Mouse (Mus musculus): Measurements from ENCODE around the gene RPS10-NUDT3.

The RPS10-NUDT3 gene

DNA sequence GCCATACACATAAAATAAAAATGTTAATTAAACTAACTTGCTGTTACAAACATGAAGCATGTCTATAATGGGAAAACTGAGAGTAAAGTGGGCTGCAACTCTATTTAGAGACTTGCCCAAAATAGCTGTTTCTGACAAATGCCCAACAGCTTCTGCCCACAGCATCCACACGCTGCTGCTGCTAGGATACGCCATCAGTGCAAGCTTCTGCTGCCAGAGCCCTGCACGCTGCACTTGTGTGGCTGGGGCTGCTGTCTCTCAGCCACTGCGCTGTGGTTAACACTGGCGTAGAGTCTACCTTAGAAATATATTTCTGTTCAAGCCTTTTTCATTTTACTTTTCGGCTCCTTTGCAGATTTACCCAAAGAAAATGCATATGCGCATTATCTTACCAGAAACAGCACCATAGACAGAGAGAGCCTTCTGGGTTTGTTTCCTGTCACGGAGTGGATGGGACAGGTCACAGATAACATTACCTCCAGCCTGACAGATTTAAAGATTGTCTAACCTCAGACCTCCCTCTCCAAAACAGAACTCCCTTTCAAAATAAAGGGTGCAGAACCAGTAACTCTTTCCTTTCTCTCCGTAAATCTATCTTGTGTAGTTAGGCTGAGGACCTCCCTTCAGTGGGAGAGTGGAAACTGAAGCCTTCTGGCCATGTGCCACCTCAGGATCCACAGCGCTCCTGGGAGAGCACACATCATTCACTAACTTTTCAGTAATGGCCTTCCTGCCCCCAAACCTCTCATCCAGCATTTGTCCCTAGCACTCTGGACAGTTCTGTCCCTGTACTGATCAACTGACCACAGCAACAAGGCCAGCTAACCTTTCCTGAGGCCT, 24.1 kb downstream of the RPS10-NUDT3 start:
- DNase-seq (ENCODE audit: low spot score in 2 of 2): no peak

DNA sequence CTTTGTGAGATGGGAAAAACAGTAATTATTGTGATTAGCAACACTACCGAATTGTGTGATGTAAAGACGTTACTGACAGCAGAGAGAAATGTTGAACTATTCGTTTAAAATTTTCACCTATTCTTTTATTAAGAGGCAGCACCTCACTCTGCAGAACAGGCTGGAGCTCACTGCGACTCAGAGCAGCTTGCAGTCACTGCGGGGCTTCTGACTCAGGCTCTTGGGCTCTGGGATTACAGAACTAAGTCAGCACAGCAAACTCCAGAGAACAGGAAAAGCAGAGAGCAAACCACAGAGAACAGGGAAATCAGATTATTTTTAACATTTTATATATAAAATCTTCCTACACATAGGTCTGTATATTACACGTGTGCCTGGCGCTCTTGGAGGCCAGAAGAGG, 25.4 kb downstream of the RPS10-NUDT3 start:
- no peak for DNase-seq (ENCODE audit: low spot score in 2 of 2)

DNA sequence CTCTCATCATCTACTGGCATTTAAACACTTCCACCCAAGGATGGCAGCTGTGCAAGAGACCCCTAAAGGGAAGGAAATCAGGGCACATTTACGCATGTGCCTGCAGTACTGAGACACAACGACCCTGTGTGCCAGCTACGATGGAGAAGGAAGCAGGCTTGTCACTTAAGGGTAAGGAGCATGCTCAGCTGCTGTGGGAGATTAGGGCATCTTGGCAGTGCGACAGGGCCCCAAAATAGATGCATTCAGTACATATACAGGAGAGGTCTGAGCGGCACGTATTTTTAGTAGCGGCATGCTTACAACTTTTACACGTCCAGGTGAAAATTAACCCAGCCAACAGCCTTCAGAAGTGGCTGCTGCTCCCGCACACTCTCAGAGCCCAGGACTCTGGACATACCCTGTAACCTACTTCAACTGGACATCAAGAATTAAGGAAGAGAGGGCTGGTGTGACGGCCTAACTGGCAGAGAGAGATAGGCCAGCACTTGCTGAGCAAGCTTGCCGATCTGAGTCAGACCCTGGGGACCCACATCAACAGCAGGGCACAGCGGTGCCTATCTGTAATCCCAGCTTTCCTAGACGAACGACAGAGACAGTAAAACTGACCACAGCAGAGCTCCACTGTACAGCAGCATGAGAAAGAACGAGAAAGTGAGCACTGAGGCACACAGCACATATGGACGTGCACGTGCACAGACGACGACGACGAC, 31.3 kb downstream of the RPS10-NUDT3 start:
- peak; percentile 66 to 77 for DNase-seq (ENCODE audit: low spot score in 2 of 2)

DNA sequence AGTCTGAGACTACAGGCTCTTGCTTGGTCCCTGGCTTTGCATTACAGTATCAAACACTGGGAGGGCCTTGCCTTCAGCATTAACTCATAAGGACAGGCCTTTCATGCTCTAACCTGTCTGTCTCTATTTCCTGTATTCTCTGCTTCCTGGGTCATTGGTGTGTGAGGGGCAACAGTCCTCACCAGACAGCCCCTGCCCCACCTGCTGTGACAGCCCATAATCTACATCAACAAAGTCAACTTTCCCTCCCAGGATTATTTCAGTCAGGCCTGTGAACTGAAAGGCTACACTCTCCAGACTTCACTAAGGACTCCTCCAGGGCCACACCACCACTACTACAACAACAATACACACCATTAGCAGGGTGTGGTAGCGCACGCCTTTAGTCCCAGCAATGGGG, 32.0 kb downstream of the RPS10-NUDT3 start:
- DNase-seq (ENCODE audit: low spot score in 2 of 2): no peak

DNA sequence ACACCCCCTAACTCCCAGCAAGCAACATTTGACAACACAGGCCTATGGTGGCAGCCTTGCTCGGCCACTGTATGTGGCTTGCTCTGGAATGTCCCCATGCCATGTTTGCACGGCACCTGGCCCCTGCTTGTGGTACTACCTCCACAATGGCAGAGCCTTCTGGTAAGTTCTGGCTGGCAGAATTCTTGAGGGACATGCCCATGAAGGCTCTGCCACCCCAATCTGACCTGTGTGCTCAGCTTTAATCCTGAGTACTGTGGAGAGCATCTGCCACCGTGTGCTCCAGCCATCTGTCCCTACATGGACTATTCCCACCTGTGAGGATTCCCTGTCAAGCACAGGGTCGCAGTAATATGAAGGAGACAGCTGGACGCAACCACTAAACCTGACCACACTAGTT, 34.2 kb downstream of the RPS10-NUDT3 start:
- DNase-seq (ENCODE audit: low spot score in 2 of 2): no peak

DNA sequence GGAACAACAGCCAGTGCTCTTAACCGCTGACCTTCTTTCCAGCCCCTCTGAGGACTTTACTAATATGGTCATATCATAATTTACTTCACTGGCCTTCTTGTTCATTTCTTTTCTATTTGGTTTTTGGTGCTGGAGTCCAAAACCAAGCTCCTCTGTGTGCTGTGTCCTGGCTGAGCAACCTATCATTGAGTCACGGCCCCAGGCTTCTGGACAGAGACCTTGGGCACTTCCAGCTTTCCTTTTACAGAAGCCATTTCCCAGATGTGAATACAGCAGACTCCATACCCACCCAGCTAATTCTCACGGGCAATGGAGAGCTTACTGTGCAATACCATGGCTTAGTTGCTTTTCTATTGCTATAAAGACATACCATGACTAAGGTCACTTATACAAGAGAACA, 34.7 kb downstream of the RPS10-NUDT3 start:
- DNase-seq (ENCODE audit: low spot score in 2 of 2): no peak

DNA sequence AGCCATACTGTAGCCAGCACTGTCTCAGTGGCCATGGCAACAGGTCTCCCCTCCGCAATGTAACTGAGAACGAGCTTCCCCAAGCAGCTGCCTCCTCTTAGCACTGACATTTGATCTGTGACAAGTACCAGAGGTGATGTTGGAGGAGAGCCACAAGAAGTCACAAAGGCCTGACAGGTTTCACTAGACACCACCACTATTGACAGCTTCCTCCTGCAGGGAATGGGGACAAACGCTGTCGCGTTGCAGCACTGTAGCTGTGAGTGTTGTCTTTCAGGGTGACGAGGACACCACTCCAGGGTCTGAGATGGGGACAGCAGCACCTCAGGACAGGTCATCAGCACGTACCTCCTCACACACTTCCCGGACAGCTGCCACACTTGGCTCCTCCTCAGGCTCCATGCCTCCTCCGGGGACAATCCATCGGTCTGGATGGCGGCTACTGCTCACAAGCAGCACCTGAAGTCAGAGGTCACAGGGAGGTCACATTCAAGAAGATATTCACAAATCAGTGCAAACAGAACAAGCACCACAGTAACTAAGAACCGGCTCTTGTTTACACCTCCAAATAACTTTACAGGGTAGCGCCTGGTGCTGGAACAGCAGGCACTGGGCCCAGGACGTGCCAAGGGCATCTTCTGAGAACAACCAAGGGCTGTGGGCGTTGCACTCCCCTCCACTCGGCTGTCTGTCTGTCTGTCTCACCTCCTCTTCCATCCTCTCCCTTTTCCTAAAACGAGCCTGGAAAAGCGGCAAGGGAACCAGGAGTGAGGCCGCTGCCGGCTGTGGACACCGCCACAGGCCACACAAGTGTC, 38.4 kb downstream of the RPS10-NUDT3 start:
- peak; percentile 56 to 61 for DNase-seq (ENCODE audit: low spot score in 2 of 2)

DNA sequence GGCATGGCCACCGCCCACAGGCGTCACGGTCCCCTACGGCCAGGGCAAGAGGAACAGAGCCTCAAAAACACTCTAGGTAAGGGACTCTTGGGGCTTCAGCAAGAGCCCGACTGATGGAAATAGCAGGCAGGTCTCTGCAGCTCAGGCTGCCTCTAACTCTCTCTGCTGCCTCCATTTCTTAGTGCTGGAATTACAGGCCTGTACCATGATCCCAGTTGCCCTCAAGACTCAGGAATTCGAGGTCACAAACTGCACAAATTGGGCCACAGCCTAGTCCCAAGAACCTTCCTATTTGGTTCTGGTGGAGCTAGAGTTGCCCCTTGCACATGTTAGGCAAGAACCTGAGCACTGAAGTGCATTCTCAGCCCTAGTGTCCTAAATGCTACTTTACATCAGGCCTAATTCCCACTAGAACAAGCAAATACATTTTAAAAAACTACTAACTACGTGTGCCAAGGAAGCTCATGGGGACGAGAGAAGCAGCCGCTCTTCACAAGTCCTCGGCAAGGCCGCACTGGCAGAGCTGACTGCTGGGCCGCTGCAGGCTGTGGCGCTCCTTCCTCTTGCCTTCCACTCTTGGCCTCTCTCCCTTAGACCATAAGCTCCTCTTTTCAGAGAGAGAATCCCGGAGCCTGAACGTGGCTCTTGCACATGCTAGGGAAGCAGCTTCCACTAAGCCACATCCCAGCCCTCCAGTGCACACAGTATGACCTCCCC, 39.2 kb downstream of the RPS10-NUDT3 start:
- DNase-seq (ENCODE audit: low spot score in 2 of 2): no peak

DNA sequence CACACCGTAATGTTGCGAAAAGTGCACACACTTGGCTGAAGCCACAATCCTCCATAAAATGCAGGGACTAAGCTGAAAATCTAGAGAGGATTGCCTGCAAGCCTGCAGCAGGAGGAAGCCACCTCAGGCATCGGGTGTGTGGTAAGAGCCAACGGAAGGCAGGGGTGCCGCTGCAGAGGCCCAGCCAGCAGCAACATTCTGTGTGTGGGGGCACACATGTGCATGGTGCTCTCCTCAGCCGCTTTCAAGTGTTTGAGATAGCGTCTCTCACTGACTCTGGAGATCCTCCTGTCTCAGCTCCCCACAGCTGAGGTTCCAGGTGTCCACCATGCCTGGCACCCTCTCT, 42.5 kb downstream of the RPS10-NUDT3 start:
- DNase-seq (ENCODE audit: low spot score in 2 of 2): no peak

DNA sequence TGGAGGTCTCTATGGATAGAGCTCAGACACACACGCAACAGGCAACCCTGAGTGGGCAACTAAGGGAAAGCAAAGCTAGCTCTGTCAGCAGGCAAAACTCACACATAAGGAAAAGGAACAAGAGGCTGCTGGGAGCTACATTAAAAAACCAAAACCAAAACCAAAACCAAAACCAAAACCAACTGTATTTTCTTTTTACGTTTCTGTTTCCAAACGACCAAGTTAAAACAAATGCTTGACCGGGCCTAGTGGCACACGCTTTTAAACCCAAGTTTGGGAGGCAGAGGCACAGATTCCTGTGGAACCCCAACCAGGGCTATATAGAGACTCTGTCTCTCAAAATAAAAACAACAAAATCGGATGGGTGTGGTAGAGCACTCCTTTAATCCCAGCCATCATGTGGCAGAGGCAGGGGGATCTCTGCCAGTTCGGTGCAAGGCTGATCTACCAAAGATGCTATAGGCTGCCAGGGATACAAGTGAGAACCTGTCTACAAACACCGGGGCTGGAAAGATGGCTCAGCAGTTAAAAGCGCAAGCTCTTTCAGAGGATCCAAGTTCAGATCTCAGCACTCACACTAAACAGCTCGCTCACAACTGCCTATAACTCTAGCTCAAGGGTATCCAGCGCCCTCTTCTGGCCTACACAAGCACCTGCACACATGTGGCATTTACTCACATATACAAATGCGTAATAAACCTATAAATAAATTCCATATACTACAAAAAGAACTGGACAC, 43.0 kb downstream of the RPS10-NUDT3 start:
- no peak for DNase-seq (ENCODE audit: low spot score in 2 of 2)

DNA sequence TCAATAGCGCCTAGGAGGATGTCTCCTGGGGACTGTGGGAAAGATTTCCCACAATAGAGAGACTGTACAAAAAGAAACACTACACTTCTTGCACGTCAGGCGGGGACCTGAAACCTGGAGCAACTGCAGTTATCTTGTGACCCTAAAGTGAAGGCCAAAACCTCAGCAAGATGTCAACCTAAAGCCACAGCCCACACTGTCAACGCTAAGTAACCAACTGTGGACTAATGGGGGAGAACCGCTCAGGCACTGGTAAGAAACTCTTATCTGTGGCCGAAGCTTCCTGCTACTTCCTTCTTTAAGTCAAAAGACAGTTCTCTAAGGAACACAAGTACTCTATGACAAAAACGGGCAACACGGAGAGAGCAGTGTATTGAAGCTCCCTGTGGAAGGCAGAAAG, 46.8 kb downstream of the RPS10-NUDT3 start:
- DNase-seq (ENCODE audit: low spot score in 2 of 2): no peak

DNA sequence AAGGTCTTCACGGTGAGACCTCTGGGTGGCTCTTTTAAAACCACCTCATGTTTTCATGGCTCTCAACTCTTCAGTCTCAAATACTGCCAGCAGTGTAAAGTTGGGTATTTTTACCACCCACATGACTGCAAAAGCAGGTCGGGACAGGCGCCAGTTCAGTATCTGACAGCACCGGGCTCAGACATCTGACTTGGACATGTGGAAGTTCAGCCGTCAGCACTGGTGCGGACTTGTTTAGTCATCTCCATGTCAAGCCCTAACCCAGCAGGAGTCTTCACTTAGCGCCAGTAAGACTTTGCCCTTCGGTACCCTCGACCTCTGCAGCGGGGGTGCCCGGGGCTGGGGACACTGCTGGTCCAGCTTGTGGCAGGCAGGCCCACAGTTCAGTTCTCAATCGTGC, 47.8 kb downstream of the RPS10-NUDT3 start:
- DNase-seq (ENCODE audit: low spot score in 2 of 2): peak; percentile 58 to 75

DNA sequence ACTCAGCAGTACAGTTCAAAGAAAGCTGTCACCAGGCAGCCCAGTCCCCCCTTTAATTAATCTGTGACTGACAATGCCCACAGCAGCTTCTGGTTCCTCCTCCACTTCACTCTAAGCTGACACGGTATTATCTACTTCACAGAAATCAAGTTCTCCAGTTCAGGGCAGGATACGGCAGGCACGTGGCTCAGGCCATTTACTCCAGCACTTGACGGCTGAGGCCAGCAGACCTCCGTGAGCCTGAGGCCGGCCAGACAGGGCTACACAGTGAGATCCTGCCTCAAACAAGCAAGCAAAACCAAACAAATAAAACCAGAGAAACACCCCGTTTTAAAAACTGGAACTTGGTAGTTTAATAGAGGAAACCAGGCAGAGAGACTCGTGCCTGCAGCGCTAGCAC, 48.4 kb downstream of the RPS10-NUDT3 start:
- DNase-seq (ENCODE audit: low spot score in 2 of 2): peak in 1 of 2 experiments; percentile 61

DNA sequence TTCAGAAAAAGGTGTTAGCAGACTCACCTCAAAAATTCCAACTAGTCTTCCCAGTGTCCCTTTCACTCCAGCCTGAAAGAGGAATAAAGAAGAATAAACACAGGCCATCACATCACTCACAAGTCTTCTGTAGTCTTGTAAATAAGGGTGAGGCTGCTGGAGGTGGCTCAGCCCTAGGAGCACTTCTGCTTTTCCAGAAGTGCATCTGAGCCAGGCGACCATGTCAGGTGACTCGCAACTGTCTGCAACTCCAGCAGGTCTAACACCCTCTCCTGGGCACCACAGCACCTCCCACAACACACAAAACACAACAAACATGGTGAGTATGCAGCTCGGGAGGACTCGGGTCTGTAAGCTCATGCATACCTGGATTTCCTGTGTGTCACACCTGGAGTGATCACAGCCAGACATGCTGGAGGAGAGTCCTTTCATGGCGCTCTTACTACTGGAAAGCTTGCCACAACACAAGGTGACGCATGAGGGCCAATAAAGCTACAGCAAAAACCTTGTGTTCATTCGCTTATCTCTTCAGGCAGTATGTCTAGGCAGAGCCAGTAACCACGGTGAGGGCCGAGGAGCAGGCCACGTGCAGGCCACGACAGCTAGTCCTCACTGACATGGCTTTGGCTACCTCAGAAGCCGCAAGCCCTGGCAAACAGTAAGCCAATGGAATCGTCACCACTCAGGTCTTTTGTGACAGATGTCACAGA, 51.7 kb downstream of the RPS10-NUDT3 start:
- no peak for DNase-seq (ENCODE audit: low spot score in 2 of 2)

DNA sequence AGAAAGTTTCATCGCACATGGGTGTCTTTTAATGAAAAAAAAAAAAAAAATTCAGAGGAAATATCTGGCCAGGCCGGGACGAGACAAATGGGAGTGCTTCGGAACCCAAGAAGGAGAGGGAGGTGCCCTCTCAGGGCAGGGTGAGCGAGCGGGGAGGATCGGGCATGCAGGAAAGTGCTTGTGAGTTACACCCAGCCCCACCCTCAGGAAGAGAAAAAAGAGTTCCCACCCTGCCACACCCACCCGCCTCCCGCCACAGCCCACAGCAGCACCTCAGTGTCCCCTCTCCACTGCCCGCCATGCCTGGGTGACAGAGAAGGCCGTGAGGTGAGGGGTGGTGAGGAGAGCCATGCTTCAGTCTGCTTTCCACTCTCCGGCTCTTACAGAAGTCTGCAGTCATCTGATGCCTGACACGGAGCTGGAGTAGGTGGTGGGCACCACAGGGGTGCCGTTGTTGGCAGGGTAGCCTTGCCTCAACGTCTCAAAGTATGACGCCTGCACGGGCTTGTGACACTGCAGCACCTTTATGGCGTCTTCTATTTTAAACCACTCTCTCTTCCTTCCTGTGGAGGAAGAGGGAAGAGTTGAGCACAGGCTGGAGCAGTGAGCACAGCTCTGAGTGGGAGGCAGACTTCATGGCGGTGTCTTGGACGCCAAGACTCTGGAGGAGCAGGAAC, 54.5 kb downstream of the RPS10-NUDT3 start:
- DNase-seq (ENCODE audit: low spot score in 2 of 2): no peak

DNA sequence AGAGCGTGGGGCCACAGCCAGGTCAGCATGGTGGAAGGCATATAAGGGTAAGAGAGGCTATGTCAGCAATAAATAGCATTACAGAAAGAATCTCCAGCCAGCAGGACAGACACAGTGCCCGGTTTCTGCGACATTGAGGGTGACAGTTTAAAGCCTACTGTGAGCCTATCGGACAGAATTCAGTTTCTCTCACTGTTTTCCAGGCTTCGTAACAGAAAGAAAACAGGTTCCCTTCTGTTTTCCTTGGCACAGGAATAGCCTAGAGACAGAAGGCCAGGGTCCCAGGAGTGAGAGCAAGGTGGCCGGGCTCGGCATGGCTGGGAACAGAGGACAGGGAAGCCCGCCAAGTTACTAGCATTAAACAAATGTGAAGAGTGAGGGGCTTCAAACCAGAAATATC, 55.2 kb downstream of the RPS10-NUDT3 start:
- no peak for DNase-seq (ENCODE audit: low spot score in 2 of 2)

DNA sequence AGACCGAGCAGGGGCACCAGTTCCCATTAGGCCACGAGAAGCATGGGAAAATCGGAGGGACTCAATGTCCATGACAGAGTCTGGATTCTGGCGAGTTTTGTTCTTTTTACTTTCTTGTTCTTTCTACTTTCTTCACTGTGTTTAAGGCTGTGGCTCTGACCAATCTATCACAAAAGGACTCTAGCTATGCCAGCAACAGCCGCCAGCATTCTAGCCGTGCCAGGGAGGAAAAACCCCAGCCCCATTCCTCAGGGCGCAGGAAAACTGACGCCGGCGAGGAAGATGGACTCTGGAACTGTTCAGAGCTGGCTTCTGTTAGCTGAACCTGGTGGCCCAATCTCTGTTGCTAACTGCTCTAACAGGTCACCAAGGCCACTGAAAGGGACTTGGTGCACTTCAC, 56.5 kb downstream of the RPS10-NUDT3 start:
- no peak for DNase-seq (ENCODE audit: low spot score in 2 of 2)

DNA sequence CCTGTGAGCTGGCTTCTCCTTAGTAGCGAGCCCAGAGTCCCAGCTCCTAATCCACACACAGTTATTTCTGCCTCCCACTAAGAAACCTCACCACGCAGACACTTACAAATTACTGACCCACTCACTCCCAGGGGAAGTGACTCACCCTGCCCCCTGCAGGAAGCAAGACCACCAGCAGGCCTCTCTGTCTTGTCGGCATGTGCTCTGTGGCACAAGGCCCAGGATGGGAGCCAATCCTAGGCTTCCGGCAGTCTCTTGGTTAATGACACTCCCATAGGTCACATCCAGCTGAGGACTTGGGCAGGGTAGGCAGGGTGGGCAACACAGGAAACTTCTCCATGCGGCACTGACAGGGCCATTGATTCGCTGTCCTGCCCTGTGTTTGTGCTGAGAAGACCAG, 57.6 kb downstream of the RPS10-NUDT3 start:
- no peak for DNase-seq (ENCODE audit: low spot score in 2 of 2)

DNA sequence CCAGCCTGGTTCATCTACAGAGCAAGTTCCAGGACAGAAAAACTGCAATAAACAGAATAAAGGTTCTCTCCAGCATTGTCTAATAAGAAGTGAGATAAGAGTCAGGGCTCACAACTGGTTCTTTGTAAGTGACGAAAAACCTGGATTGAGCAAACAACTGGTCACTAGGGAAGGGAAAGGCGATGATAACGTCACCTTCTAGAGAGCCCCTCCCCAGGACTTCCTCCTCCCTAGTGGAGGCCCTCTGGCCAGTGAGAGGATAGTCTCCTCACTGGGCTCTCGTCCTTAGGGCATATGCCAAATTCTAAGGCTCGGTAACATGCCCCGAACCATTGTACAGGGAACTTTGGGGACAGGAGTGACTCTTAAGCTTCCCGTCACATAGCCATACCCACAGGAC, 59.0 kb downstream of the RPS10-NUDT3 start:
- no peak for DNase-seq (ENCODE audit: low spot score in 2 of 2)
